Mouse (Mus musculus): ENCODE results near the gene Kremen1. TPM values are rescaled to one million over a fixed set of nuclear protein-coding genes. Genes with fewer than 3 reads are reported as not detected.

Kremen1 gene
- total and polyA plus RNA-seq, 3 experiments: 1.3 to 4.1 TPM; not detected in 1

- H3K4me3 ChIP-seq (ENCODE audit: control insufficient read depth in 1 of 2, insufficient read depth in 1 of 2, low read depth in 2 of 2, low read length in 2 of 2): no peak overlapping the region
- TF ChIP-seq EP300 (IDR thresholded peaks at IDR 0.05; ENCODE audit: low read depth in 1 of 2, low read length in 2 of 2) (no peak), UBTF (IDR thresholded peaks at IDR 0.05; ENCODE audit: borderline replicate concordance, insufficient read depth, low read depth, low read length) (no peak), ETS1 (IDR thresholded peaks at IDR 0.05; ENCODE audit: low read depth, low read length) (no peak), ZMIZ1 (IDR thresholded peaks at IDR 0.05; ENCODE audit: low read depth, low read length) (no peak), USF1 (IDR thresholded peaks at IDR 0.05; ENCODE audit: low read depth, low read length) (no peak), SIN3A (IDR thresholded peaks at IDR 0.05; ENCODE audit: low read length) (no peak)
- no peaks in the 10 kb centered on the region for H3K4me1 ChIP-seq (ENCODE audit: control insufficient read depth in 1 of 2, insufficient read depth in 2 of 2, low read length in 2 of 2)
- H3K9ac ChIP-seq (ENCODE audit: control insufficient read depth, low read depth, low read length, poor library complexity, severe bottlenecking): no peak overlapping the region
- no peaks in the 10 kb centered on the region for H3K79me2 ChIP-seq (ENCODE audit: control insufficient read depth, insufficient read depth, low read length, poor library complexity)
- H3K27ac ChIP-seq (ENCODE audit: control insufficient read depth, low read depth, low read length): no peak overlapping the region
- no peak for DNase-seq (ENCODE audit: low read depth, low spot score)
- H3K9me3 ChIP-seq (replicated peaks; ENCODE audit: insufficient read depth, low read length): no peaks in the 10 kb centered on the region
- no peaks in the 10 kb centered on the region for H3K36me3 ChIP-seq (ENCODE audit: control insufficient read depth in 1 of 2, insufficient read depth in 2 of 2, low read length in 2 of 2)
- no peaks in the 10 kb centered on the region; a peak in 1 of 4 replicates for H3K27me3 ChIP-seq (ENCODE audit: control insufficient read depth in 1 of 2, insufficient read depth in 2 of 2, low read length in 2 of 2)
Measured at GRCm38 (mm10) chr11:5176685-5177084, 84.7 kb downstream of the Kremen1 start.

GRCm38 (mm10) chr11:5175866-5176265 is 85.5 kb downstream of the Kremen1 start:
- TF ChIP-seq POLR2AphosphoS5 (IDR thresholded peaks at IDR 0.05; ENCODE audit: borderline replicate concordance, low read depth, low read length) (no peak), USF1 (IDR thresholded peaks at IDR 0.05; ENCODE audit: low read depth, low read length) (no peak), GABPA (IDR thresholded peaks at IDR 0.05; ENCODE audit: low read depth, low read length) (no peak), MEF2A (IDR thresholded peaks at IDR 0.05; ENCODE audit: extremely low read depth, insufficient replicate concordance, low read depth, low read length, poor library complexity, severe bottlenecking) (no peak), GATA1 (IDR thresholded peaks at IDR 0.05; ENCODE audit: low read depth, low read length) (no peak), SMC3 (IDR thresholded peaks at IDR 0.05; ENCODE audit: low read depth, low read length) (no peak)
- Histone ChIP-seq H3K9me3 (replicated peaks; ENCODE audit: insufficient read depth, low read length) (no peaks in the 10 kb centered on the region), H3K4me3 (ENCODE audit: control insufficient read depth in 1 of 2, insufficient read depth in 1 of 2, low read depth in 2 of 2, low read length in 2 of 2) (no peak overlapping the region), H3K36me3 (ENCODE audit: control insufficient read depth in 1 of 2, insufficient read depth in 2 of 2, low read length in 2 of 2) (no peaks in the 10 kb centered on the region), H3K27me3 (ENCODE audit: control insufficient read depth in 1 of 2, insufficient read depth in 2 of 2, low read length in 2 of 2) (no peaks in the 10 kb centered on the region; a peak in 1 of 4 replicates), H3K4me1 (ENCODE audit: control insufficient read depth in 1 of 2, insufficient read depth in 2 of 2, low read length in 2 of 2) (no peaks in the 10 kb centered on the region), H3K79me2 (ENCODE audit: control insufficient read depth, insufficient read depth, low read length, poor library complexity) (no peaks in the 10 kb centered on the region), H3K9ac (ENCODE audit: control insufficient read depth, low read depth, low read length, poor library complexity, severe bottlenecking) (no peak overlapping the region), H3K27ac (ENCODE audit: control insufficient read depth, low read depth, low read length) (no peak overlapping the region)
- no peak for DNase-seq (ENCODE audit: low read depth, low spot score)

DNA sequence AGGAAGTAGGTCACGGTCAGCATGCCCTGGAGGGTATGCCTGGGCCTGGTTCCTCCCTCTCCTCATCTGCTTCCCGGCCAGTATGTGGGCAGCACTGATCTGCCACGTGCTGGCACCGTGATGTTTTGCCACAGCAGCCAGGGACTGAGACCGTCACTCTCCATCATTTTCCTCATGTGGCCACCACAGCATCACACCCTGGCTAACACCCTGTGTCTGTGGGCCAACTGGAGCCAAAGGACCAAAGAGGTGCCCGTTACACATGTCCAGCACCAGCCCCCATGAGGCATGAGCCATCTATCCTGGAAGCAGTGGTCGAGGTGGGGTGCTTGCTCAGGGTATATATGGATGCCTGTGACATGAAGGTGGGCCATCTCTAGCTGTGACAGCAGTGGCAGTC is 86.2 kb downstream of the Kremen1 start:
- no peak for TF ChIP-seq USF1 (IDR thresholded peaks at IDR 0.05; ENCODE audit: low read depth, low read length)
- TF ChIP-seq MYB (IDR thresholded peaks at IDR 0.05; ENCODE audit: low read depth, low read length): no peak
- TF ChIP-seq ELF1 (IDR thresholded peaks at IDR 0.05; ENCODE audit: low read depth, low read length): no peak
- TF ChIP-seq KAT2A (conservative IDR thresholded peaks at IDR 0.05; ENCODE audit: low read depth, low read length): no peak
- TF ChIP-seq UBTF (IDR thresholded peaks at IDR 0.05; ENCODE audit: borderline replicate concordance, insufficient read depth, low read depth, low read length): no peak
- H3K79me2 ChIP-seq (ENCODE audit: control insufficient read depth, insufficient read depth, low read length, poor library complexity): no peaks in the 10 kb centered on the region
- H3K4me3 ChIP-seq (ENCODE audit: control insufficient read depth in 1 of 2, insufficient read depth in 1 of 2, low read depth in 2 of 2, low read length in 2 of 2): no peak overlapping the region
- DNase-seq (ENCODE audit: low read depth, low spot score): no peak
- H3K4me1 ChIP-seq (ENCODE audit: control insufficient read depth in 1 of 2, insufficient read depth in 2 of 2, low read length in 2 of 2): no peaks in the 10 kb centered on the region
- no peak overlapping the region for H3K27ac ChIP-seq (ENCODE audit: control insufficient read depth, low read depth, low read length)
- H3K27me3 ChIP-seq (ENCODE audit: control insufficient read depth in 1 of 2, insufficient read depth in 2 of 2, low read length in 2 of 2): no peaks in the 10 kb centered on the region; a peak in 1 of 4 replicates
- H3K36me3 ChIP-seq (ENCODE audit: control insufficient read depth in 1 of 2, insufficient read depth in 2 of 2, low read length in 2 of 2): no peaks in the 10 kb centered on the region
- H3K9me3 ChIP-seq (replicated peaks; ENCODE audit: insufficient read depth, low read length): no peaks in the 10 kb centered on the region
- H3K9ac ChIP-seq (ENCODE audit: control insufficient read depth, low read depth, low read length, poor library complexity, severe bottlenecking): no peak overlapping the region
